Mouse (Mus musculus) C2C12 (cell line): ENCODE measurements around the gene Dpt.

Experiments
- CEBPB ChIP-seq: IDR thresholded peaks from one replicate; pipeline ENCODE4 v1.6.1; 2011; ENCODE audit warnings: low read depth, mild to moderate bottlenecking, control low read depth, moderate library complexity
- CTCF ChIP-seq: IDR thresholded peaks from one replicate; pipeline ENCODE4 v1.5.1; 2011; ENCODE audit not compliant: control insufficient read depth, insufficient read depth, insufficient read length
- FOSL1 ChIP-seq: IDR thresholded peaks from one replicate; pipeline ENCODE4 v1.8.0; 2011; ENCODE audit warnings: mild to moderate bottlenecking, low read length; ENCODE audit not compliant: poor library complexity, insufficient read depth, severe bottlenecking
- MAX ChIP-seq: IDR thresholded peaks from one replicate; pipeline ENCODE4 v1.6.1; 2011; ENCODE audit warnings: mild to moderate bottlenecking, control low read depth
- MYOD1 ChIP-seq: IDR thresholded peaks from one replicate; pipeline ENCODE4 v1.6.1; 2011; ENCODE audit warnings: low read depth; ENCODE audit not compliant: control insufficient read depth, insufficient read length
- USF1 ChIP-seq: IDR thresholded peaks from one replicate; pipeline ENCODE4 v1.6.1; 2011; ENCODE audit warnings: low read depth, mild to moderate bottlenecking, control low read depth, moderate library complexity

GRCm38 (mm10) chr1:164861501-164861900 is 65.1 kb downstream of the Dpt start:
- TF ChIP-seq CTCF (no peak), MAX (no peak), USF1 (no peak), MYOD1 (no peak), CEBPB (no peak), FOSL1 (no peak)
